Mouse (Mus musculus) megakaryocyte, embryonic 14.5 days (primary cell): ENCODE results near the gene Olfr282.

ENCODE experiments used
- FLI1 ChIP-seq: IDR thresholded peaks from 2 replicates; pipeline ENCODE4 v1.6.1; 2012; ENCODE audit warnings: low read length, inconsistent platforms, mixed read lengths
- GATA1 ChIP-seq: IDR thresholded peaks from 3 replicates; pipeline ENCODE4 v1.6.1; 2012; ENCODE audit warnings: mixed read lengths, low read length, inconsistent platforms, borderline replicate concordance

DNA sequence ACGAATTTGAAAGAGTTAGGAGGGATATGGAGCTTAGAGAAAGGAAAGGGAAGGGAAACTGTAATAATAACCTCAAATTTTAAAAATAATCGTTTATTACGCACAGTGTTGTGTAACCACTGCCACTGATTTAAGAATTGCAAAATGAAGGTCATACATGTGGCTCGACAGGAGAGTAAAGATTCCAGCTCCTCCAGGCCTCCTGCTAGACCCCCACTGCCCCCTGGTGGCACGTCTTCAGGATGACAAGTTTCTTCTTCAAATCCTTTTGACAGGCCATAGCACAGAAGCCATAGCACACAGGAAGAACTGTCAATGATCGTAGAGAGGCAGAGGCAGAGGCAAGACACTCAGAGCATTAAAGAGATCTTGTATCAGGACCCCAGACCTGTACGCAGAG, 41.2 kb upstream of the Olfr282 start:
- TF ChIP-seq GATA1 (no peak), FLI1 (no peak)
